Mouse (Mus musculus): ENCODE measurements around the gene Ldhal6b.

GRCm38 (mm10) chr17:5429090-5429771, 10.7 kb upstream of the Ldhal6b start:
- TF ChIP-seq CTCF (IDR thresholded peaks at IDR 0.05; ENCODE audit: borderline replicate concordance, insufficient read depth, low read depth, low read length) (peak; percentile 97), POLR2A (IDR thresholded peaks at IDR 0.05; ENCODE audit: borderline replicate concordance, insufficient read depth, low read length) (no peak)
